Mouse (Mus musculus) erythroid progenitor cell, adult 5-6 weeks (primary cell): ENCODE results near the gene Otx1. TPM values are rescaled to one million over a fixed set of nuclear protein-coding genes. Genes with fewer than 3 reads are reported as not detected.

Source experiments
- ATAC-seq: replicated peaks from 2 replicates; pipeline ENCODE4 v1.8.0; 2016; ENCODE audit warnings: moderate number of reproducible peaks, mild to moderate bottlenecking, moderate TSS enrichment, inconsistent platforms; ENCODE audit not compliant: poor library complexity, low FRiP score, severe bottlenecking
- total RNA-seq, 2 experiments: library from RNA; stranded (forward) in 1 of 2; stranded (reverse) in 1 of 2; fragments of 150-400 nt in 1 of 2; fragments of 186-747, 209-891 nt in 1 of 2; gene quantifications; 2 replicates each; pipeline versions ENCODE4 v1.2.3 to v1.2.4; 2015 to 2017; ENCODE audit warnings: low replicate concordance in 2 of 2

The Otx1 gene
- total RNA-seq, 2 experiments from 2014 or later = not detected

DNA sequence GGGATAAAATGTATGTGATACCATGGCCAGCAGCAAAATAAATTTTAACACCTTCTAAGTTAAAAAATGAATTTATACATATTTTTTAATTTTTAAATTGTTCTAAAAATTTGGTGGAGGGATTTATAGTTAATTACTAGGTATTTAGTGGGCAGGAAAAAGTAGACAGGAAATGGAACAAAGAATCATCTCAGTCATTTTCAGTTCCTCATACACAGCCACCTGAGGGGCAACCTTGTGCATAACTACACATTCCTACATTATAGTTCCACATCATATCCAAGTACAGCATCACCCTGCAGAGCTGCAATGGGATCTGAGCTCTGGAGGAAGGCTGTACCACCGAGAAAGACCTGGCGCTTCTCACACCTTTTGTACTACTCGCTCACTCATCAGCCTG is 33.8 kb downstream of the Otx1 start:
- ATAC-seq = no peak

DNA sequence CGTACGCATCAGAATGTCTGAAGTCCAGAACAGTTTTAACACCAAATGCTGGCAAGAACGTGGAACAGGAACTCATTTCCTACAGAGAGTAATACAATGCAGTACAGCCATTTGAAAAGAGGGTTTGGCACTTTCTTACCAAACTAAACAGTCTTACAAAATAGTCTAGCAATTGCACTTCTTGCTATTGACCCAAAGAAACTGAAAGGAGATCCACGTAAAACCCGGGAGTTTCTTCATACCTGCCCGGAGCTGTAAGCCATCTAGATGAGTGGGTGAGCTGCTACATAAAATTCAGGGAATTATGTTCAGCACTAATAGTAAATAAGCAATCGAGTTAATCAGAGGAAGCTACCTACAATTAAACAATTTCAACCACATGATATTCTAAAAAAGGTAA is 47.5 kb downstream of the Otx1 start:
- no peak for ATAC-seq

GRCm38 (mm10) chr11:21951657-21952237 is 51.0 kb downstream of the Otx1 start:
- ATAC-seq = no peak

DNA sequence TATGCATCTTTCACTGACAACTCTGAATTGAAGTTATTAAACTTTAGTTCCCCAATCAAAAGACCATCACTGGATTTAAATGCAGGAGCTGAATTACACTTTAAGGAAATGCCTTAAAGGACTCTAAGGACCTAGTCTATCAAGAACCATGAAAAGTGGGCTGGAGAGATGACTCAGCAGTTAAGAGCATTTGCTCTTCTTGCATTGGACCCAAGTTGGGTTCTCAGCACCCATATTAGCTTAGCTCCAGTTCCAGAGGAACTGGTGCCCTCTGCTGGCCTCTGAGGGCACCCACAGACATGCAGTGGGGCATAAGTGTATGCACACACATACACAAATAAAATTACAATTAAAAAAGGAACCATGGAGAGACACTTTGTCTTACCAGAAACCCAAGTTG is 52.6 kb downstream of the Otx1 start:
- no peak for ATAC-seq
